Mouse (Mus musculus): ENCODE measurements at regions not wholly inside any gene's neighbourhood (a gene's known extent, or its start where the extent isn't known, plus 50 kb on each side); places are given as distances from the start of the nearest gene placed in this dataset.

DNA sequence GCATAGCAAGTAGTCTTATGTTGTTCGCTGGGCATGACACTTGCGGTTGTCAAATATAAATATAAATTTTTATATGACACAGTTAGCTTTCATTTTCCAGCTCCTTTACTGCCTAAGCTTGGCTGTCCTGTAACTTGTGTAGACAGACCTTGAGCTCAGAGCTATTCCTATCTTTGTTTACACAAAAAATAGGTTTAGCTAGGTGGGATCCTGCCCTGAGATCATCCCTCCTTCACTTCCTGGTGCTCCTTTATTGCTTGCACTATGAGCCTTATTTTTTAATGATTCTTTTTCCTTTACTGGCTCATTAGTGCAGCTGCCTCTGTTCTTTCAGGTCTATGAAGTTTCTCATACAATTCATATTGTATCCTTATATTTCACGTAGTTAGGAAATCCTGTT, 375.6 kb upstream of the Tfap2d start:
- Histone ChIP-seq H3K9me3 (no peaks in the 10 kb centered on the region), H3K27ac (no peak overlapping the region), H3K4me1 (replicated peaks) (no peaks in the 10 kb centered on the region), H3K4me3 (no peak overlapping the region), H3K9ac (no peak overlapping the region), H3K36me3 (no peaks in the 10 kb centered on the region), H3K4me2 (no peak overlapping the region), H3K27me3 (no peaks in the 10 kb centered on the region)
- no peak for ATAC-seq (ENCODE audit: low FRiP score)
- 92% methylated on average over 3 of the region's 3 CpGs for WGBS

DNA sequence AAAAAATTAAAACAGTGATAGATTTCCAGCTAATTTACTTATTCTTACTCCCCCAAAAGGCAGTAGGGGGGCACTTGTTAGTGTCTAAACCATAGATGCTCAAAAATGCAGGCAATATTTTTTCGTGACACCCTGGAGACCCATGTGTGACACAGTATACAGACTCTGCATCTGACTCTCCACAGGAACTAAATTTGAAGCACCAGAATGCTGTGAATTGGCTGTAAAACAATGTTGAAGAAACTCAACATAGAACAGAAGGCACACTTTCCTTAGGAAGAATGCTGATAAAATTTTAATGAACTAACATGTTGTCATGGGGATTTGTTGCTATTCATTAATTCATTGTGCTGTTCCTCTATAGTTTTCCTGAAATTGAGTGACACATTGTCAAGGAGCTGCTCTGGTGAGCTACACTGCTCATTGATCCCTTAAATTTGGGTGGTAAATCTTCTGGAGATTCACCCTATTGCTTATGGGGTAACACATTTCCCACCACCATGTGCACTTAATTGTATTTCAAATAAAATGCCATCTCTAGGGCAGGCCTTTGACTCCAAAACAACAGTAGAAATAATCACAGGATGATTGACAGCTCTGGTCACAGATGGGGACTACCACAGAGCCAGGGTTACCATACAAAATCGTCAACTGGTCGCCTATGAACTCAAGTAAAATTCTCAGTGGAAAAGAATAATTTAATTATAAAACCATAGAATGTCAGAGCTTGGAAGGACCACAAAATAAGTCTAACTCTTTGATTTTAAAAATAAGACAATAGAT, 344.3 kb upstream of the Tfap2d start:
- Histone ChIP-seq H3K27me3 (no peaks in the 10 kb centered on the region), H3K4me3 (no peak overlapping the region), H3K36me3 (no peaks in the 10 kb centered on the region), H3K27ac (no peak overlapping the region), H3K4me1 (replicated peaks) (no peaks in the 10 kb centered on the region), H3K9ac (no peak overlapping the region), H3K9me3 (no peaks in the 10 kb centered on the region), H3K4me2 (no peak overlapping the region)
- ATAC-seq (ENCODE audit: low FRiP score) = peak; percentile 80
- WGBS = 47% methylated on average over 3 of the region's 3 CpGs

DNA sequence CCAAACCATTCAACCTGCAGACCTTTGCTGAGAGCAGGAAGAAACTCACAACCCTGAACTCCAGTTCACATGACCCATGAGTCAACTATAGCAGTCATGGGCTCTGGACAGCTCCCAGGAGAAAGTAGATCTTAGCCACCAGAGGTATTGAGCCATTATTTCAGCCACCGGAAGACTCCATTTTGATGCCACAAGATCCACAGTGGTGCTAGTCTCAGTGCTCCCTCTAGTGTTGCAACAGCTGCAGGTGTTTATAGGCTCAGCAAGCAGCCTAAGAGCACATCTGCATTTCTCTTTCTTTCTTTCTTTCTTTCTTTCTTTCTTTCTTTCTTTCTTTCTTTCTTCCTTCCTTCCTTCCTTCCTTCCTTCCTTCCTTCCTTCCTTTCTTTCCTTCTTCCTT, 309.2 kb upstream of the Tfap2d start:
- Histone ChIP-seq H3K4me3 (no peak overlapping the region), H3K4me1 (replicated peaks) (no peaks in the 10 kb centered on the region), H3K36me3 (no peaks in the 10 kb centered on the region), H3K9me3 (no peaks in the 10 kb centered on the region), H3K4me2 (no peak overlapping the region), H3K27me3 (no peaks in the 10 kb centered on the region), H3K27ac (no peak overlapping the region), H3K9ac (no peak overlapping the region)
- WGBS = 52% methylated on average over 1 of the region's 1 CpGs
- no peak for ATAC-seq (ENCODE audit: low FRiP score)
